Mouse (Mus musculus): ENCODE data around the gene Icam4.

GRCm38 (mm10) chr9:21051578-21051977 lies 22.4 kb downstream of the Icam4 start:
- TF ChIP-seq CTCF (IDR thresholded peaks at IDR 0.05; ENCODE audit: extremely low read depth, insufficient read depth, insufficient read length, insufficient replicate concordance): no peak
- TF ChIP-seq POLR2A (IDR thresholded peaks at IDR 0.05; ENCODE audit: low read depth, low read length): no peak

Data from spleen, adult 2 months (tissue).